Mouse (Mus musculus): ENCODE measurements around the gene Serpina3f. TPM values are rescaled to one million over a fixed set of nuclear protein-coding genes. Genes with fewer than 3 reads are reported as not detected.

Gene Serpina3f
- total and polyA plus RNA-seq, 2 experiments from 2014 or later: 0.15 to 0.55 TPM

DNA sequence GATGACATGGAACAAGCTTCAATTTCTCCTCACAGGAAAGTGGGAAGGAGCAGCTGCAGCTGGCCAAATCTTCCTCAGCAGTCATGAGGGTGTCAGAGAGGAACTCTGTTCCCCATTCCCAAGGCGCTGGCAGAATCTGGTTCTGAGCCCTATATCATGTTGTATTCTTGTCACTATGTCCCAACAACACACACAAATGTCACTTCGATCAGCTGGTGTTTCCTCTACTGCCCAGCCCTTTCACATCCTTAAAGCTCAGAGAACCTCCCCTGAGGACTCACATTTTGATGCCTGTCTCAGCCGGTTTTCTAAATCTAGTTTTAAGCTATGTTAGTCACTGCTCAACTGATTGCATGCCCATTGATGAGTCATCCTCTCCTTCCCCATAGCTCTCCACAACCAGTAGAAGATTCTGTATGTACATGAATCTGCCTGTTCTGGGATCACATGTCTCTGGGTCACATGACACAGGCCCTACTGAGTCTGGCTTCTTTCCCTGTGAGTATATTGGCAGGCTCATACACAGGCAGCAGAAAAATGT is 28.2 kb upstream of the Serpina3f start:
- no peaks in the 10 kb centered on the region for H3K36me3 ChIP-seq (ENCODE audit: insufficient read depth, low read length)
- H3K27me3 ChIP-seq (ENCODE audit: insufficient read depth, low read length): no peaks in the 10 kb centered on the region
- no peaks in the 10 kb centered on the region for H3K9me3 ChIP-seq (ENCODE audit: low read length)
- TF ChIP-seq CTCF (IDR thresholded peaks at IDR 0.05): no peak
- no peak overlapping the region for H3K27ac ChIP-seq (ENCODE audit: low read depth, low read length)
- no peak for ATAC-seq (ENCODE audit: low FRiP score)
- WGBS: 85% methylated on average over 3 of the region's 3 CpGs
- DNase-seq (ENCODE audit: low spot score): no peak
- H3K9ac ChIP-seq (replicated peaks; ENCODE audit: low read length, poor library complexity, severe bottlenecking): no peak overlapping the region
- no peaks in the 10 kb centered on the region for H3K4me1 ChIP-seq (ENCODE audit: insufficient read depth, low read length)
- H3K4me2 ChIP-seq (ENCODE audit: low read depth, low read length, poor library complexity, severe bottlenecking): no peak overlapping the region
- H3K4me3 ChIP-seq (ENCODE audit: low read depth, low read length): no peak overlapping the region

GRCm38 (mm10) chr12:104189246-104189645 is 25.1 kb upstream of the Serpina3f start:
- no peak overlapping the region for H3K4me2 ChIP-seq (ENCODE audit: low read depth, low read length, poor library complexity, severe bottlenecking)
- no peaks in the 10 kb centered on the region for H3K9me3 ChIP-seq (ENCODE audit: low read length)
- no peak overlapping the region for H3K4me3 ChIP-seq (ENCODE audit: low read depth, low read length)
- WGBS: 75% methylated on average over 2 of the region's 2 CpGs
- no peak for ATAC-seq (ENCODE audit: low FRiP score)
- no peaks in the 10 kb centered on the region for H3K36me3 ChIP-seq (ENCODE audit: insufficient read depth, low read length)
- TF ChIP-seq CTCF (IDR thresholded peaks at IDR 0.05): no peak
- H3K27ac ChIP-seq (ENCODE audit: low read depth, low read length): no peak overlapping the region
- no peak overlapping the region for H3K9ac ChIP-seq (replicated peaks; ENCODE audit: low read length, poor library complexity, severe bottlenecking)
- H3K4me1 ChIP-seq (ENCODE audit: insufficient read depth, low read length): no peaks in the 10 kb centered on the region
- no peaks in the 10 kb centered on the region for H3K27me3 ChIP-seq (ENCODE audit: insufficient read depth, low read length)
- no peak for DNase-seq (ENCODE audit: low spot score)

DNA sequence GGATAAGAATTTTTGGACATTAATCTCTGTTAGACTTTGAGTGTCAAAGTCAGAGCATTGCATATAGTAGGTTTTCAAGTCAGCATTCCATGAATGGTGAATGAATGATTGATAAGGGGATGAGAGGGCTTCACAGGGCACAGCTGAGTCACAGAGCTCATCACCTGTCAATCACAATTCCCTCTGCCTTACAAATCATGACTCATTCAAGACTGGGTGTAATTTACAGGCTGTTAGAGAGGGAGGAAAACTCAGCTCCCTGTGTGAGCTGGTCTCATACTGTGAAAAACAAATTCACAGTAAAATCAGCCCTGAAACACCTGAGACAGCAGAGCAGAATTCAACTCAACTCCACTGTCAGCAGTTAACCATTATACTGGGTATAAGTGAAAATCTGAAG is 23.5 kb upstream of the Serpina3f start:
- Histone ChIP-seq H3K9ac (replicated peaks; ENCODE audit: low read length, poor library complexity, severe bottlenecking) (no peak overlapping the region), H3K9me3 (ENCODE audit: low read length) (no peaks in the 10 kb centered on the region), H3K27me3 (ENCODE audit: insufficient read depth, low read length) (no peaks in the 10 kb centered on the region), H3K27ac (ENCODE audit: low read depth, low read length) (no peak overlapping the region), H3K4me2 (ENCODE audit: low read depth, low read length, poor library complexity, severe bottlenecking) (no peak overlapping the region), H3K4me3 (ENCODE audit: low read depth, low read length) (no peak overlapping the region), H3K36me3 (ENCODE audit: insufficient read depth, low read length) (no peaks in the 10 kb centered on the region), H3K4me1 (ENCODE audit: insufficient read depth, low read length) (no peaks in the 10 kb centered on the region)
- TF ChIP-seq CTCF (IDR thresholded peaks at IDR 0.05): no peak
- no peak for DNase-seq (ENCODE audit: low spot score)
- ATAC-seq (ENCODE audit: low FRiP score): no peak

DNA sequence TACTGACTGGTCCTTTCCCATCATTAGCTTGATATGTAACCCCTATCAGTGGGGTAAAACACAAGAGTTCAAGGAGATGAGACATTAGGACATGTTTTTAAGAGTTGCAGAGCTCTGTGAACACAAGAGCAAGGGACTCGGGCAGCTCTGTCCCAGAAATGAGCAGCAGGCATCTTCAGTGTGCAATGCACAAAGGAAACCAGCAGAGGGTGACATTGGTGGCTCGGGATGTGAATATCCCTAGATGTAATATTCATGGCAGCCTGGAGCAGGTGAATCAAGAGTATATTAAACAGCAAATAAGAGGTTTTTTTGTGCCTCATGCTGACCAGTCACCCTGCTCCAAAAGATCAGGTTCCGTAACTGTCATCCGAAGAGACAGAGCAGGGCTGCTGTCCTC is 5.2 kb upstream of the Serpina3f start:
- no peak overlapping the region for H3K4me2 ChIP-seq (ENCODE audit: low read depth, low read length, poor library complexity, severe bottlenecking)
- H3K4me3 ChIP-seq (ENCODE audit: low read depth, low read length): no peak overlapping the region
- ATAC-seq (ENCODE audit: low FRiP score) (no peak), DNase-seq (ENCODE audit: low spot score) (peak; percentile 8)
- no peaks in the 10 kb centered on the region for H3K36me3 ChIP-seq (ENCODE audit: insufficient read depth, low read length)
- no peaks in the 10 kb centered on the region for H3K27me3 ChIP-seq (ENCODE audit: insufficient read depth, low read length)
- H3K4me1 ChIP-seq (ENCODE audit: insufficient read depth, low read length): no peaks in the 10 kb centered on the region
- H3K9me3 ChIP-seq (ENCODE audit: low read length): no peaks in the 10 kb centered on the region
- no peak overlapping the region for H3K27ac ChIP-seq (ENCODE audit: low read depth, low read length)
- H3K9ac ChIP-seq (replicated peaks; ENCODE audit: low read length, poor library complexity, severe bottlenecking): no peak overlapping the region
- TF ChIP-seq CTCF (IDR thresholded peaks at IDR 0.05): peak; percentile 52
- 78% methylated on average over 4 of the region's 4 CpGs for WGBS

- Histone ChIP-seq H3K9me3 (ENCODE audit: low read length) (no peaks in the 10 kb centered on the region), H3K9ac (replicated peaks; ENCODE audit: low read length, poor library complexity, severe bottlenecking) (no peak overlapping the region), H3K4me2 (ENCODE audit: low read depth, low read length, poor library complexity, severe bottlenecking) (no peak overlapping the region), H3K4me3 (ENCODE audit: low read depth, low read length) (no peak overlapping the region), H3K36me3 (ENCODE audit: insufficient read depth, low read length) (no peaks in the 10 kb centered on the region), H3K27me3 (ENCODE audit: insufficient read depth, low read length) (no peaks in the 10 kb centered on the region), H3K4me1 (ENCODE audit: insufficient read depth, low read length) (no peaks in the 10 kb centered on the region), H3K27ac (ENCODE audit: low read depth, low read length) (no peak overlapping the region)
- 100% methylated on average over 2 of the region's 2 CpGs for WGBS
- DNase-seq (ENCODE audit: low spot score) (no peak), ATAC-seq (ENCODE audit: low FRiP score) (no peak)
- no peak for TF ChIP-seq CTCF (IDR thresholded peaks at IDR 0.05)
Observed at GRCm38 (mm10) chr12:104209802-104210201, 4.5 kb upstream of the Serpina3f start.

DNA sequence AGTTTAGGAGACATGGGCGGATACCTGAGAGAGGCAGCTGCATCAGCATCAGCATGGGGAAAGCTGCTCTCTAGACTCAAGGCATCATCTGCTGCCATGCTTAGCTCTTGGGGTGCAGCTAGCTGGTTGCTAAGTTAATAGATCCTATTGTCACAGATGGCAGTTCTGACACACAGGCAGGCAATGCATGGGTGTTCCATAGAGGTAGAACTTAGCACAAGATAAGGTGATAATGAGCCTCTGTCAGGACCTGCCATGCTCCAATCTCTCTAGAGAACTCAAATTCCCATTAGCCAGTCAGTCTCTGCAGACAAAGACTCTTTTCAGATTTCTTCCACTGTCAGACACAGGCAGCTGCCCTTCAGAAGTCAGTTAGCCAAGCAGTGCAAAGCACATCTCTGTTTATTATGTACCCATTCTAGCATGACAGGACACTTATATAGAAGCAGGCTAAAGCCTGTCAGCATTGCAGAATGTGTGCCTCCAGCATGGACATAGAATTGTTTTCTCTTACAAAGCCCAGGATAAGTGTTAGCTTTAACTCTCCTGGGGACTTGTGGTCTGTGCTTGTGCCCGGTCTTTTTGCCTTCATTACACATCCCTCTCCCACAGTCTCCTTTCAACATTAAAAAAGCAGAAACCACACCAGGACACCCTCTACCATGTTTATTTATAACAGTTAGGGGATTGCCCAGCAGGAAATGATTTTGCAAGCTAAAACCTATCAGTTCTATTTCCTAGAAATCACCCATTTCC is 477 bp upstream of the Serpina3f start:
- no peak overlapping the region for H3K4me3 ChIP-seq (ENCODE audit: low read depth, low read length)
- ATAC-seq (ENCODE audit: low FRiP score): no peak
- H3K9me3 ChIP-seq (ENCODE audit: low read length): no peaks in the 10 kb centered on the region
- H3K27me3 ChIP-seq (ENCODE audit: insufficient read depth, low read length): no peaks in the 10 kb centered on the region
- WGBS: 33% methylated on average over 2 of the region's 2 CpGs
- no peak overlapping the region for H3K9ac ChIP-seq (replicated peaks; ENCODE audit: low read length, poor library complexity, severe bottlenecking)
- no peaks in the 10 kb centered on the region for H3K36me3 ChIP-seq (ENCODE audit: insufficient read depth, low read length)
- no peaks in the 10 kb centered on the region for H3K4me1 ChIP-seq (ENCODE audit: insufficient read depth, low read length)
- TF ChIP-seq CTCF (IDR thresholded peaks at IDR 0.05): no peak
- H3K27ac ChIP-seq (ENCODE audit: low read depth, low read length): no peak overlapping the region
- DNase-seq (ENCODE audit: low spot score): no peak
- no peak overlapping the region for H3K4me2 ChIP-seq (ENCODE audit: low read depth, low read length, poor library complexity, severe bottlenecking)

Measured in midbrain, postnatal 0 days (tissue).